Mouse (Mus musculus) spleen, postnatal 14 days (tissue): Measurements from ENCODE around the gene Xpot.
A peak's percentile ranks its signal among the peaks of the same experiment; 100 is the strongest.

Experiments used
- DNase-seq, 2 experiments: peaks; one replicate each; pipeline ENCODE4 v3.0.0; 2021 to 2022; ENCODE audit warnings: low spot score in 2 of 2

The Xpot gene

GRCm38 (mm10) chr10:121622431-121622830 is 3.7 kb downstream of the Xpot start:
- DNase-seq, result no peak

- DNase-seq, result no peak
Observed at GRCm38 (mm10) chr10:121615935-121616334, 10.2 kb downstream of the Xpot start.

- no peak for DNase-seq
Observed at GRCm38 (mm10) chr10:121615146-121615870, 10.8 kb downstream of the Xpot start.

GRCm38 (mm10) chr10:121613570-121613969 is 12.6 kb downstream of the Xpot start:
- DNase-seq, result no peak

GRCm38 (mm10) chr10:121612448-121612847 is 13.7 kb downstream of the Xpot start:
- no peak for DNase-seq

- no peak for DNase-seq
Observed at GRCm38 (mm10) chr10:121611587-121611986, 14.5 kb downstream of the Xpot start.

GRCm38 (mm10) chr10:121608177-121608576 is 18.0 kb downstream of the Xpot start:
- DNase-seq, result no peak

- DNase-seq, result no peak
Observed at GRCm38 (mm10) chr10:121604632-121605344, 21.3 kb downstream of the Xpot start.

GRCm38 (mm10) chr10:121603556-121603955 is 22.6 kb downstream of the Xpot start:
- DNase-seq, result no peak

GRCm38 (mm10) chr10:121601272-121601671 is 24.9 kb downstream of the Xpot start:
- no peak for DNase-seq

GRCm38 (mm10) chr10:121596580-121596979 is 29.6 kb downstream of the Xpot start:
- DNase-seq, result no peak

- DNase-seq, result no peak
Observed at GRCm38 (mm10) chr10:121591106-121591505, 35.0 kb downstream of the Xpot start.

- DNase-seq, result no peak
Observed at GRCm38 (mm10) chr10:121587371-121587840, 38.7 kb downstream of the Xpot start.

GRCm38 (mm10) chr10:121586675-121587370 is 39.3 kb downstream of the Xpot start, which contains the start of gene Tbk1:
TSS of gene Tbk1 (minus strand) at chr10:121586787.
- DNase-seq, result peak; percentile 83 to 90

- peak in 1 of 2 experiments; percentile 20 for DNase-seq
Observed at GRCm38 (mm10) chr10:121585791-121586642, 40.1 kb downstream of the Xpot start.

GRCm38 (mm10) chr10:121585056-121585790 is 40.9 kb downstream of the Xpot start:
- no peak for DNase-seq

GRCm38 (mm10) chr10:121584033-121584432 is 42.1 kb downstream of the Xpot start:
- DNase-seq, result no peak

GRCm38 (mm10) chr10:121583016-121583415 is 43.1 kb downstream of the Xpot start:
- DNase-seq, result no peak

GRCm38 (mm10) chr10:121582287-121582686 is 43.8 kb downstream of the Xpot start:
- DNase-seq, result no peak

- DNase-seq, result no peak
Observed at GRCm38 (mm10) chr10:121581405-121581804, 44.7 kb downstream of the Xpot start.

GRCm38 (mm10) chr10:121580381-121580780 is 45.8 kb downstream of the Xpot start:
- DNase-seq, result no peak
